Mouse (Mus musculus) left cerebral cortex, postnatal 10 days (tissue): ENCODE measurements at regions not wholly inside any gene's neighbourhood (a gene's known extent, or its start where the extent isn't known, plus 50 kb on each side); places are given as distances from the start of the nearest gene placed in this dataset.
A peak's percentile ranks its signal among the peaks of the same experiment; 100 is the strongest.

Source experiments
- DNase-seq, 2 experiments: peaks; one replicate each; pipeline ENCODE4 v3.0.0; 2021 to 2022; ENCODE audit warnings: low spot score in 2 of 2, mixed read lengths in 1 of 2; ENCODE audit errors: extremely low spot score in 1 of 2
- intact Hi-C: fragments of 180-260 bp; cut with DNase I; formaldehyde crosslinking; loops from one replicate; pipeline ENCODE4 v1.15.1; 2025

- intact Hi-C loops: no loop called here
- DNase-seq: no peak
Observed at GRCm38 (mm10) chr14:12877337-12877662, 54.4 kb upstream of the Cadps start.

GRCm38 (mm10) chr14:12876417-12877336 lies 53.8 kb upstream of the Cadps start:
- intact Hi-C loops: no loop called here
- DNase-seq: peak; percentile 13 to 22
